Mouse (Mus musculus) spleen, adult 12 weeks (tissue): Measurements from ENCODE around the gene Coasy.
A peak's percentile ranks its signal among the peaks of the same experiment; 100 is the strongest.

Source experiments
- DNase-seq: peaks from one replicate; pipeline ENCODE4 v3.0.0; 2022; ENCODE audit warnings: low spot score

Coasy gene

GRCm38 (mm10) chr11:101062971-101063675 is 19.2 kb upstream of the Coasy start:
- DNase-seq, result no peak

- DNase-seq, result peak; percentile 79
These were observed 18.6 kb upstream of the Coasy start for GRCm38 (mm10) chr11:101063676-101064327.

- no peak for DNase-seq
These were observed 17.9 kb upstream of the Coasy start for GRCm38 (mm10) chr11:101064462-101064861.

GRCm38 (mm10) chr11:101065002-101065401 is 17.4 kb upstream of the Coasy start:
- DNase-seq, result no peak

- DNase-seq, result peak; percentile 70
These were observed 15.6 kb upstream of the Coasy start for GRCm38 (mm10) chr11:101066549-101067412.

- DNase-seq, result peak; percentile 89
These were observed 12.8 kb upstream of the Coasy start, which contains the start of gene Naglu for GRCm38 (mm10) chr11:101069391-101070188. Naglu (plus strand) TSS chr11:101070012.

GRCm38 (mm10) chr11:101070189-101070527 is 12.2 kb upstream of the Coasy start:
- DNase-seq, result no peak

GRCm38 (mm10) chr11:101070987-101071386 is 11.4 kb upstream of the Coasy start:
- no peak for DNase-seq

- DNase-seq, result no peak
These were observed 10.4 kb upstream of the Coasy start for GRCm38 (mm10) chr11:101071810-101072428.

- DNase-seq, result no peak
These were observed 4.2 kb upstream of the Coasy start, which contains the start of gene Hsd17b1 for GRCm38 (mm10) chr11:101078121-101078520. Hsd17b1 (plus strand) TSS chr11:101078411.

GRCm38 (mm10) chr11:101079746-101080145 is 2.6 kb upstream of the Coasy start:
- no peak for DNase-seq

- no peak for DNase-seq
These were observed 1.9 kb upstream of the Coasy start for GRCm38 (mm10) chr11:101080421-101080820.

GRCm38 (mm10) chr11:101081659-101082058 is 706 bp upstream of the Coasy start:
- no peak for DNase-seq

GRCm38 (mm10) chr11:101083083-101083697 is 825 bp downstream of the Coasy start:
- DNase-seq, result no peak

- DNase-seq, result no peak
These were observed 1.9 kb downstream of the Coasy start for GRCm38 (mm10) chr11:101084246-101084645.

- no peak for DNase-seq
These were observed 2.4 kb downstream of the Coasy start for GRCm38 (mm10) chr11:101084811-101085210.

GRCm38 (mm10) chr11:101085617-101086322 is 3.4 kb downstream of the Coasy start:
- DNase-seq, result no peak

GRCm38 (mm10) chr11:101086323-101086674 is 3.9 kb downstream of the Coasy start:
- no peak for DNase-seq

GRCm38 (mm10) chr11:101086756-101087681 is 4.7 kb downstream of the Coasy start, which contains the start of gene Mlx:
Mlx (plus strand) TSS chr11:101087277.
- DNase-seq, result peak; percentile 80
